Mouse (Mus musculus): Measurements from ENCODE around the gene Mfsd12. TPM values are rescaled to one million over a fixed set of nuclear protein-coding genes. Genes with fewer than 3 reads are reported as not detected.

Gene Mfsd12
- polyA plus RNA-seq, 1 experiment, result 8.2 TPM

DNA sequence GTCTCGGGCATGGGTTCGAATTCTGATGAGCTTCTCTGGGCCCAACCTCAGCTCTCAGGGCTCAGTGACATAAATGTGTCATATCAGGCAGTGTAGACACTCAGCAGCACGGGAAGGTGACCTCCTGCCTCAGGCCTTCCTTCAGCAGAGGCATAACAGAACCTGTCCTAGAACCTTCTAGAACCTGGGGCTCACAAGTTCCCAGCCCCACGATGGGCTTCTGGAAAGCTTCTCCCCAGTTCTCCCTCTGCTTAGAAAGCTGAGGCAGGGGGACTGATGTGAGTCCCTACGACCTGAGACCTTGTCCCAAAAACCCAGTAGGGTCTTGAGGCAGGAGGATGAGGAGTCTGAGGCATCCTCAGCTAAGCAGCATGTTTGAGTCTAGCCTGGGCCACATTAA is 57.9 kb downstream of the Mfsd12 start:
- TF ChIP-seq USF1 (IDR thresholded peaks at IDR 0.05; ENCODE audit: low read depth) (no peak), FOSL1 (IDR thresholded peaks at IDR 0.05; ENCODE audit: insufficient read depth, low read length, poor library complexity, severe bottlenecking) (no peak), CTCF (IDR thresholded peaks at IDR 0.05; ENCODE audit: control insufficient read depth, insufficient read depth, insufficient read length) (no peak), MYOG (IDR thresholded peaks at IDR 0.05; ENCODE audit: control insufficient read depth, extremely low read depth, insufficient read length) (no peak), MYOD1 (IDR thresholded peaks at IDR 0.05; ENCODE audit: control insufficient read depth, insufficient read length, low read depth) (no peak), MAX (IDR thresholded peaks at IDR 0.05) (no peak), CEBPB (IDR thresholded peaks at IDR 0.05; ENCODE audit: low read depth) (no peak)
- Histone ChIP-seq H3K79me3 (ENCODE audit: low read depth) (peaks cover 77% of the 10 kb centered on the region), H3K36me3 (ENCODE audit: control insufficient read depth, insufficient read depth) (peaks cover 86% of the 10 kb centered on the region), H3K4me3 (ENCODE audit: insufficient read depth, poor library complexity, severe bottlenecking) (no peak overlapping the region), H3K27me3 (ENCODE audit: control insufficient read depth, insufficient read depth, insufficient read length) (no peaks in the 10 kb centered on the region), H3ac (ENCODE audit: control insufficient read depth, insufficient read length, low read depth) (no peak overlapping the region), H3K79me2 (ENCODE audit: control insufficient read depth, insufficient read depth) (peaks cover 100% of the 10 kb centered on the region)

Small RNAs within 50 kb of the gene (microRNA-seq; reads per million reads assigned to microRNA genes)
- 0.44 reads per million, percentile 6 among the genes with 10 or more reads in this experiment for gene Mir6913 (ENCODE audit: borderline microRNAs expressed)

Other genes starting within 250 kb of the Mfsd12 start
- gene Zbtb7a, start 222.3 kb upstream of the Mfsd12 start, polyA plus RNA-seq (2012; fragmentation: generic; extraction: Trizol), result 19.9 TPM
- 31.6 TPM for gene Pias4, start 189.6 kb upstream of the Mfsd12 start, polyA plus RNA-seq (2012; fragmentation: generic; extraction: Trizol)
- gene Eef2, start 180.9 kb upstream of the Mfsd12 start, polyA plus RNA-seq (2012; fragmentation: generic; extraction: Trizol), result 2,537 TPM
- gene Dapk3, start 174.5 kb upstream of the Mfsd12 start, polyA plus RNA-seq (2012; fragmentation: generic; extraction: Trizol), result 72.8 TPM
- gene 4930442H23Rik, start 173.6 kb upstream of the Mfsd12 start, polyA plus RNA-seq (2012; fragmentation: generic; extraction: Trizol), result 0.07 TPM
- gene Nmrk2, start 155.4 kb upstream of the Mfsd12 start, polyA plus RNA-seq (2012; fragmentation: generic; extraction: Trizol), result 0.18 TPM
- 0.26 TPM for gene Atcay, start 126.7 kb upstream of the Mfsd12 start, polyA plus RNA-seq (2012; fragmentation: generic; extraction: Trizol)
- 0.19 TPM for gene Zfr2, start 124.3 kb upstream of the Mfsd12 start, polyA plus RNA-seq (2012; fragmentation: generic; extraction: Trizol)
- 0.98 TPM for gene Matk, start 104.6 kb upstream of the Mfsd12 start, polyA plus RNA-seq (2012; fragmentation: generic; extraction: Trizol)
- gene Mrpl54, start 90.6 kb upstream of the Mfsd12 start, polyA plus RNA-seq (2012; fragmentation: generic; extraction: Trizol), result 174 TPM
- gene Apba3, start 90.5 kb upstream of the Mfsd12 start, polyA plus RNA-seq (2012; fragmentation: generic; extraction: Trizol), result 103 TPM
- gene Tjp3, start 65.9 kb upstream of the Mfsd12 start, polyA plus RNA-seq (2012; fragmentation: generic; extraction: Trizol), result not detected
- 33.3 TPM for gene Pip5k1c, start 64.5 kb upstream of the Mfsd12 start, polyA plus RNA-seq (2012; fragmentation: generic; extraction: Trizol)
- gene Cactin, start 36.4 kb upstream of the Mfsd12 start, polyA plus RNA-seq (2012; fragmentation: generic; extraction: Trizol), result 48.1 TPM
- gene Tbxa2r, start 28.8 kb upstream of the Mfsd12 start, polyA plus RNA-seq (2012; fragmentation: generic; extraction: Trizol), result 0.02 TPM
- gene Gipc3, start 14.2 kb upstream of the Mfsd12 start, polyA plus RNA-seq (2012; fragmentation: generic; extraction: Trizol), result 0.08 TPM
- 89.0 TPM for gene Hmg20b, start 7.0 kb upstream of the Mfsd12 start, polyA plus RNA-seq (2012; fragmentation: generic; extraction: Trizol)
- 0.51 TPM for gene 4930404N11Rik, start 8.3 kb downstream of the Mfsd12 start, polyA plus RNA-seq (2012; fragmentation: generic; extraction: Trizol)
- gene Fzr1, start 21.0 kb downstream of the Mfsd12 start, polyA plus RNA-seq (2012; fragmentation: generic; extraction: Trizol), result 61.6 TPM
- gene Dohh, start 26.9 kb downstream of the Mfsd12 start, polyA plus RNA-seq (2012; fragmentation: generic; extraction: Trizol), result 148 TPM
- 1.7 TPM for gene Gm48551, start 27.0 kb downstream of the Mfsd12 start, polyA plus RNA-seq (2012; fragmentation: generic; extraction: Trizol)
- gene Gm48552, start 31.5 kb downstream of the Mfsd12 start, polyA plus RNA-seq (2012; fragmentation: generic; extraction: Trizol), result 0.20 TPM
- 0.32 TPM for gene Smim24, start 35.6 kb downstream of the Mfsd12 start, polyA plus RNA-seq (2012; fragmentation: generic; extraction: Trizol)
- gene Nfic, start 98.1 kb downstream of the Mfsd12 start, polyA plus RNA-seq (2012; fragmentation: generic; extraction: Trizol), result 86.7 TPM
- gene Celf5, start 125.2 kb downstream of the Mfsd12 start, polyA plus RNA-seq (2012; fragmentation: generic; extraction: Trizol), result 1.0 TPM
- gene Ncln, start 138.9 kb downstream of the Mfsd12 start, polyA plus RNA-seq (2012; fragmentation: generic; extraction: Trizol), result 122 TPM
- gene S1pr4, start 142.6 kb downstream of the Mfsd12 start, polyA plus RNA-seq (2012; fragmentation: generic; extraction: Trizol), result 0.02 TPM
- gene Gna15, start 166.7 kb downstream of the Mfsd12 start, polyA plus RNA-seq (2012; fragmentation: generic; extraction: Trizol), result 0.16 TPM
- gene Gna11, start 187.7 kb downstream of the Mfsd12 start, polyA plus RNA-seq (2012; fragmentation: generic; extraction: Trizol), result 77.6 TPM
- 532 TPM for gene Aes, start 202.0 kb downstream of the Mfsd12 start, polyA plus RNA-seq (2012; fragmentation: generic; extraction: Trizol)
- gene Tle2, start 217.1 kb downstream of the Mfsd12 start, polyA plus RNA-seq (2012; fragmentation: generic; extraction: Trizol), result 7.1 TPM
- gene Tle6, start 243.6 kb downstream of the Mfsd12 start, polyA plus RNA-seq (2012; fragmentation: generic; extraction: Trizol), result 8.6 TPM
- 0.25 TPM for gene BC025920, start 248.8 kb downstream of the Mfsd12 start, polyA plus RNA-seq (2012; fragmentation: generic; extraction: Trizol)

Data from C2C12 (cell line).